9 mouse cellular contexts compared by ENCODE assay signal in the genomic region with DNA sequence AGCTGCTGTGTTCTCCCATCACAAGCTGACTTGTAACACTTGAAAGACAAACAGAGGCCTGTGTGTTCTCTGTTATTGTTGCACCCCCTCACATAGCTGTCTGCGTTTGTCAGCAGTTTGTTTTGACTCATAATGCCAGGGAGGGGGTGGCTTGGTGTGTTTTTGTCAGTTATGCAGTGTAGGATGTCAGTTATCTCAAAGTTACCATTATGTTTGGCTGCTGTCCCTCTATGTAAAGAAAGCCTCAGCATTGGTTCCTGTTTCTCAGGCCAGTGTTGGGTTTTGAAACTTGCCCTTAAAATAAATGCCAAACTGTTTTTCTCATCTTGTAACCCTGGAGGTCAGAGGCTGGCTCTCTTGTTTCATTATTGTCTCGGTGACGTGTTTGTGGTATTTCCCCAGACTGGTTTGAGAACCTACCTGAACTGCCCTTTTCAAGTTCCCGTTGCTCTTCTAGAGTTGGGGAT. TPM values are rescaled to one million over a fixed set of nuclear protein-coding genes. Genes with fewer than 3 reads are reported as not detected.
DNase-seq lines count a peak whose midpoint lies in the region; ATAC-seq lines count a peak whose summit lies in the region.
"Had no signal": no experiment of that assay in that cellular context is flagged by ENCODE, and none has a peak within 500 bp of the region (broad histone marks: within the 10 kb centered on the region; RNA-seq: fewer than 3 reads in every experiment).

No protein-coding gene starts in this region.

- no peaks in the 10 kb centered on the region for H3K9me3 ChIP-seq in heart, embryonic 14.5 days (ENCODE audit: control insufficient read depth, low read length)
- no peaks in the 10 kb centered on the region for H3K9me3 ChIP-seq in midbrain, embryonic 15.5 days
- H3K9me3 ChIP-seq: neural tube, embryonic 12.5 days had no signal

- H3K4me2 ChIP-seq in heart, embryonic 14.5 days (ENCODE audit: low read length): peak overlapping the region; percentile 40
- no peak overlapping the region for H3K4me2 ChIP-seq in midbrain, embryonic 15.5 days
- H3K4me2 ChIP-seq: neural tube, embryonic 12.5 days had no signal

- peak overlapping the region; percentile 58 to 74 for H3K27ac ChIP-seq in heart, embryonic 14.5 days (replicated peaks in 1 of 2; ENCODE audit: control insufficient read depth in 1 of 2, insufficient read depth in 1 of 2, low read depth in 2 of 2, low read length in 2 of 2)
- no peak overlapping the region for H3K27ac ChIP-seq in midbrain, embryonic 15.5 days
- H3K27ac ChIP-seq: neural tube, embryonic 12.5 days had no signal

- WGBS in heart, embryonic 14.5 days: 28% methylated on average over 4 of the region's 4 CpGs
- WGBS in midbrain, embryonic 15.5 days: 68% methylated on average over 4 of the region's 4 CpGs

- H3K27me3 ChIP-seq in heart, embryonic 14.5 days (ENCODE audit: control insufficient read depth, insufficient read depth, low read length): no peaks in the 10 kb centered on the region
- no peaks in the 10 kb centered on the region for H3K27me3 ChIP-seq in midbrain, embryonic 15.5 days (replicated peaks)
- H3K27me3 ChIP-seq: neural tube, embryonic 12.5 days had no signal

- ATAC-seq in heart, embryonic 14.5 days (ENCODE audit: insufficient number of reproducible peaks, insufficient read depth, low FRiP score, low read depth): peak; percentile 76
- ATAC-seq in megakaryocyte, adult 5-6 weeks (ENCODE audit: poor library complexity, severe bottlenecking): peak; percentile 57
- ATAC-seq in midbrain, embryonic 15.5 days (replicated peaks): no peak

- peaks cover 37 to 69% of the 10 kb centered on the region in 2 experiments for H3K4me1 ChIP-seq in heart, embryonic 14.5 days (ENCODE audit: control insufficient read depth in 2 of 2, insufficient read depth in 2 of 2, low read length in 2 of 2)
- H3K4me1 ChIP-seq in midbrain, embryonic 15.5 days: peaks cover 21% of the 10 kb centered on the region

- H3K4me3 ChIP-seq in heart, embryonic 14.5 days (ENCODE audit: control insufficient read depth in 1 of 2, insufficient read depth in 1 of 2, low read depth in 1 of 2, low read length in 2 of 2): no peak overlapping the region
- H3K4me3 ChIP-seq in midbrain, embryonic 15.5 days: no peak overlapping the region
- H3K4me3 ChIP-seq: neural tube, embryonic 12.5 days had no signal

- DNase-seq in left cerebral cortex, adult 11 months (ENCODE audit: low spot score): peak; percentile 18
- no peak for DNase-seq in left cerebral cortex, postnatal 36 days (ENCODE audit: low spot score in 2 of 2)
- DNase-seq in NIH3T3 (ENCODE audit: low read depth): peak; percentile 74
- DNase-seq in gastrocnemius, postnatal 14 days: no peak
- no peak for DNase-seq in embryo, embryonic 10.5 days (ENCODE audit: low spot score)

- H3K36me3 ChIP-seq in heart, embryonic 14.5 days (ENCODE audit: control insufficient read depth, insufficient read depth, low read length): 0 out of 2 replicates have a peak, but pooled peaks cover 2% of the 10 kb centered on the region
- no peaks in the 10 kb centered on the region for H3K36me3 ChIP-seq in midbrain, embryonic 15.5 days (replicated peaks)
- H3K36me3 ChIP-seq: neural tube, embryonic 12.5 days had no signal

- intact Hi-C loops in left cerebral cortex, postnatal 36 days (cut with DNase I): no loop called here
- intact Hi-C loops in gastrocnemius, postnatal 14 days (cut with DNase I; ENCODE audit: low total_unique reads): no loop called here

- 0 out of 2 replicates have a peak overlapping the region, but pooled peaks have one; percentile 13 for H3K9ac ChIP-seq in heart, embryonic 14.5 days (ENCODE audit: low read length)
- H3K9ac ChIP-seq in midbrain, embryonic 15.5 days: no peak overlapping the region
- H3K9ac ChIP-seq: neural tube, embryonic 12.5 days had no signal

RNA-seq across cellular contexts. Expression of a gene that starts 30.0 kb away (rescaled TPM):
- 10 to 100 TPM; 19.3 to 21.4 TPM for total RNA-seq in left cerebral cortex, postnatal 36 days (2021)
- polyA plus RNA-seq in heart, embryonic 14.5 days (2014; fragmentation: Nextera tagmentation; extraction: Ambion mirVana): 13.3 and 14.0 TPM in 2 replicates
- total RNA-seq in megakaryocyte, adult 5-6 weeks (2015): 21.0 and 24.3 TPM in 2 replicates
- total RNA-seq in megakaryocyte, adult 5-6 weeks (2017): 8.8 and 13.5 TPM in 2 replicates
- polyA plus RNA-seq in midbrain, embryonic 15.5 days (2015; fragmentation: Nextera tagmentation; extraction: Ambion mirVana): 12.4 and 14.5 TPM in 2 replicates
- 10 to 100 TPM; 10.4 to 19.2 TPM for total RNA-seq in gastrocnemius, postnatal 14 days (2021)

Comparison
In these comparisons a context has a peak if more than half of its experiments do, and no peak if none do; other contexts are left out.
1. DNase-seq: peak in left cerebral cortex, adult 11 months (single experiment) and NIH3T3 (single experiment); none in left cerebral cortex, postnatal 36 days (0 of 2), gastrocnemius, postnatal 14 days (single experiment) and embryo, embryonic 10.5 days (single experiment).